Mouse (Mus musculus): ENCODE measurements around the gene Fas. TPM values are rescaled to one million over a fixed set of nuclear protein-coding genes. Genes with fewer than 3 reads are reported as not detected.
A peak's percentile ranks its signal among the peaks of the same experiment; 100 is the strongest.

Gene Fas
- polyA plus RNA-seq, 1 experiment = not detected

DNA sequence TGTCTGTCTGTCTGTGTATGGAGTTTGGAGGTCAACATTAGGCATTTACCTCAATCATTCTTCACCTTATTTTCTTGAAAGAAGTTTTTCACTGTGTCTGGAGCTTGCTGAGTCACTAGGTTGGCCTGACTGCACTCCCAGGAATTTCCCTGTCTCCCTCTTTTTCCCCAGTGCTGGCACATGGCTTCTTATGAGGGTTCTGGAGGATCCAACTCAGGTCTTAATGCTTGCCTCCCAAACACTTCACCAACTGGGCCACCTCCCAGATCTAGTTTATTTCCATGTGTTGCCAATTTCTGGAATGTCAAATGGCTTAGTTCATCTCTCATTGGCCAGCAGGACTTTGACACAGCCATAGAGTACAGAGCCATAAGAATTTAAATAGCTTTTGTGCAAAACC, 14.5 kb downstream of the Fas start:
- no peak overlapping the region for H3K4me3 ChIP-seq (ENCODE audit: insufficient read depth, low read depth, low read length)
- TF ChIP-seq POLR2A (IDR thresholded peaks at IDR 0.05; ENCODE audit: insufficient read depth, low read depth, low read length) (no peak), CTCF (IDR thresholded peaks at IDR 0.05; ENCODE audit: insufficient read depth, low read depth, low read length) (no peak)

DNA sequence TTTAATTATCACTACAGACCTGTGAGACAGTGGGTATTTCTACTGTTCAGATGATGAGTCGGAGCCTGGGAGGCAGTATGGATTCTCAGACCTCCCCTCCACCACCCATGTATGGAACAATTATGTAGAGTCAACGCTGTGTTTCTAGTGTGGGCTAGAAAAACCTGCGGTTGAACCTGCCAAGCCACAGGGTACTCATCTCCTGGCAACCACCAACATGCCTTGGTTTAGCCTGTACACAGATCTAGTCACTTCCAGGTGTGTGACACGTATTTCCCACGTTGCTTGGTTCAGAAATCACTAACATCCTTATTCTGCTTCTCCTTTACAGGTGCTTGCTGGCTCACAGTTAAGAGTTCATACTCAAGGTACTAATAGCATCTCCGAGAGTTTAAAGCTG, 16.3 kb downstream of the Fas start:
- H3K4me3 ChIP-seq (ENCODE audit: insufficient read depth, low read depth, low read length) = no peak overlapping the region
- H3K27ac ChIP-seq (ENCODE audit: insufficient read depth, low read depth, low read length) = no peak overlapping the region
- no peaks in the 10 kb centered on the region for H3K4me1 ChIP-seq (ENCODE audit: control insufficient read depth, insufficient read depth, low read length)
- WGBS = 55% methylated on average over 6 of the region's 6 CpGs
- TF ChIP-seq POLR2A (IDR thresholded peaks at IDR 0.05; ENCODE audit: insufficient read depth, low read depth, low read length) (no peak), CTCF (IDR thresholded peaks at IDR 0.05; ENCODE audit: insufficient read depth, low read depth, low read length) (no peak)

More for the DNA sequence above, 14.5 kb downstream of the Fas start:
- Histone ChIP-seq H3K27ac (ENCODE audit: insufficient read depth, low read depth, low read length) (no peak overlapping the region), H3K4me1 (ENCODE audit: control insufficient read depth, insufficient read depth, low read length) (no peaks in the 10 kb centered on the region)

GRCm38 (mm10) chr19:34312151-34312728, 21.8 kb downstream of the Fas start:
- Histone ChIP-seq H3K27ac (ENCODE audit: insufficient read depth, low read depth, low read length) (no peak overlapping the region), H3K4me1 (ENCODE audit: control insufficient read depth, insufficient read depth, low read length) (no peaks in the 10 kb centered on the region), H3K4me3 (ENCODE audit: insufficient read depth, low read depth, low read length) (no peak overlapping the region)
- WGBS = 50% methylated on average over 5 of the region's 5 CpGs
- TF ChIP-seq POLR2A (IDR thresholded peaks at IDR 0.05; ENCODE audit: insufficient read depth, low read depth, low read length) (no peak), CTCF (IDR thresholded peaks at IDR 0.05; ENCODE audit: insufficient read depth, low read depth, low read length) (no peak)

- TF ChIP-seq POLR2A (IDR thresholded peaks at IDR 0.05; ENCODE audit: insufficient read depth, low read depth, low read length) = no peak
- TF ChIP-seq CTCF (IDR thresholded peaks at IDR 0.05; ENCODE audit: insufficient read depth, low read depth, low read length) = no peak
- no peak overlapping the region for H3K4me3 ChIP-seq (ENCODE audit: insufficient read depth, low read depth, low read length)
- WGBS = 63% methylated on average over 3 of the region's 3 CpGs
- H3K27ac ChIP-seq (ENCODE audit: insufficient read depth, low read depth, low read length) = no peak overlapping the region
- no peaks in the 10 kb centered on the region for H3K4me1 ChIP-seq (ENCODE audit: control insufficient read depth, insufficient read depth, low read length)
These were observed 37.6 kb downstream of the Fas start for GRCm38 (mm10) chr19:34328051-34328450.

GRCm38 (mm10) chr19:34334300-34334699, 43.8 kb downstream of the Fas start:
- Histone ChIP-seq H3K4me3 (ENCODE audit: insufficient read depth, low read depth, low read length) (no peak overlapping the region), H3K27ac (ENCODE audit: insufficient read depth, low read depth, low read length) (no peak overlapping the region), H3K4me1 (ENCODE audit: control insufficient read depth, insufficient read depth, low read length) (no peaks in the 10 kb centered on the region)
- 0% methylated on average over 2 of the region's 2 CpGs for WGBS
- TF ChIP-seq POLR2A (IDR thresholded peaks at IDR 0.05; ENCODE audit: insufficient read depth, low read depth, low read length) = no peak
- TF ChIP-seq CTCF (IDR thresholded peaks at IDR 0.05; ENCODE audit: insufficient read depth, low read depth, low read length) = peak; percentile 60; the same call in 1 of the 2 replicates

GRCm38 (mm10) chr19:34344702-34345101, 54.2 kb downstream of the Fas start:
- WGBS = 70% methylated on average over 2 of the region's 2 CpGs
- TF ChIP-seq POLR2A (IDR thresholded peaks at IDR 0.05; ENCODE audit: insufficient read depth, low read depth, low read length) (no peak), CTCF (IDR thresholded peaks at IDR 0.05; ENCODE audit: insufficient read depth, low read depth, low read length) (no peak)
- Histone ChIP-seq H3K27ac (ENCODE audit: insufficient read depth, low read depth, low read length) (no peak overlapping the region), H3K4me3 (ENCODE audit: insufficient read depth, low read depth, low read length) (no peak overlapping the region), H3K4me1 (ENCODE audit: control insufficient read depth, insufficient read depth, low read length) (no peaks in the 10 kb centered on the region)

DNA sequence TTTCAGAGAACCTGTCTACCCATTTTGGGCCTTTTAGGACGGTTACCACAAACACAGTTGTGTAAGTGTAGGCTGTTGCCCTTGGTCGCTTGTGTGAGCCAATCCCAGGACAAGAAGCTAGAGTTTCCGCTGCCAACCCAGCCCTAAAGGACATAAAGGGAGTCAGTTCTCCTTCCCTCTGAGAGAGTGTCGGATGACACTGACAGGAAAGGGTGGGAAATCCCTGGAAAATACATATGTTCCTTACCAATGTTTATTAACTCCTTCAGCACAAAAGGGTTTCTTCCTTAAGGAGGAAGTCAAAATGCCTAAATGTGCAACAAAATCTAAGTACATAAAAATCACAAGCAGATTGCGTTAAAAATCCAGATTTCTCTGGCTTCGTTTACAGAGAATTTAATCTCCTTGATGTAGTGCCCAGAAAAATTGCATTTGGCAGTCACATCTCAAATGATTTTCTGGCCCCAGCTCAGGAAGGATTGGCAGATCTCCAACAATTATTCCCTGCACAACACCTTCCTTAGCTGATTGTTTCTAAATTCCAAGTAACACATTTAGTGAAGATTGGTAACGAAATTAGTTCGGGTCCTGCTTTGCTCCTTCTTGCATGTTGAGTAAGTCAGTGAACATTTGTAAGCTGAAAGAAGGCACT, 55.3 kb downstream of the Fas start:
- H3K27ac ChIP-seq (ENCODE audit: insufficient read depth, low read depth, low read length) = no peak overlapping the region
- no peak overlapping the region for H3K4me3 ChIP-seq (ENCODE audit: insufficient read depth, low read depth, low read length)
- H3K4me1 ChIP-seq (ENCODE audit: control insufficient read depth, insufficient read depth, low read length) = no peaks in the 10 kb centered on the region
- TF ChIP-seq POLR2A (IDR thresholded peaks at IDR 0.05; ENCODE audit: insufficient read depth, low read depth, low read length) (no peak), CTCF (IDR thresholded peaks at IDR 0.05; ENCODE audit: insufficient read depth, low read depth, low read length) (no peak)
- 45% methylated on average over 8 of the region's 8 CpGs for WGBS

DNA sequence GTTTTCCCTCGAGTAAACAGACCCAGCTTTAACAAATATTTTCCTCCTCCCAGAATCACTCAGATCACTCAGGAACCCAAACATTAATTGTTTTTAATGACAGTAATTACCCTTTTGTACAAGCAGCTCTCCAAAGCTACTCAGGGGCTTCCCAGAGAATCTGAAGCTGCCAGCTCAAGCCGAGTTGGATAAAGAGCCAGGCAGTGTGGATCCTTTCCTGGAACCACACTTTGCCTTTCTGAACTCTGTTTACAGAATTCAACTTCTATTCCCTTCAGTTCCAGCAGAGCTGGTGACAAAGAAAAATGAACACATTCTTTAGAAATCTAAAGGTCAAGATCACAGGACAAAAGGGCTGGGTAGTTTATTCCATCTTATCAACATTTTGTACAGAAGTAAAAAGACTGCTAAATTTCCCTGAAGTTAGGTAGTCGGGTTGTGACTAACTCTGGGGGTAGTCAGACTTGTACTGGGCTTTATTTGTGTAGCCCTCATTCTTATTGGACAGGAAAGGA, 62.9 kb downstream of the Fas start:
- WGBS = 12% methylated on average over 3 of the region's 3 CpGs
- TF ChIP-seq CTCF (IDR thresholded peaks at IDR 0.05; ENCODE audit: insufficient read depth, low read depth, low read length) (no peak), POLR2A (IDR thresholded peaks at IDR 0.05; ENCODE audit: insufficient read depth, low read depth, low read length) (no peak)
- no peak overlapping the region for H3K4me3 ChIP-seq (ENCODE audit: insufficient read depth, low read depth, low read length)
- H3K4me1 ChIP-seq (ENCODE audit: control insufficient read depth, insufficient read depth, low read length) = no peaks in the 10 kb centered on the region
- H3K27ac ChIP-seq (ENCODE audit: insufficient read depth, low read depth, low read length) = no peak overlapping the region

DNA sequence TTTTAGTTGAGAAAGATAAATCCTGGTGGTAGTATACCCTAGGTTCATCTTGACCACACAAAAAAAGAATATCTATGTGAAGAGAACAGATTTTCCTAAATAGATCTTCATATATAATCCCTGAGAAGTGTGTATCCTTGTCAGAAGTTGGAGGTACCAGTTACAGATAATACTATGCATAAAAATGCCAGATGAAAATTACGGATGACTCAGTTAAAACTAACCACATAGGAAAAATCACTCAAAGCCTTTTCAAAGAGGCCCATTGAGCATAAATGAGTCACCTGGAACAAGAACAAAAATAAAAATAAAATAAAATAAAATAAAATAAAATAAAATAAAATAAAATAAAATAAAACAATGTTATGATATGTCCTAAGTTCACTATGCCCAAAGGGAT, 72.2 kb downstream of the Fas start:
- no peaks in the 10 kb centered on the region for H3K4me1 ChIP-seq (ENCODE audit: control insufficient read depth, insufficient read depth, low read length)
- TF ChIP-seq CTCF (IDR thresholded peaks at IDR 0.05; ENCODE audit: insufficient read depth, low read depth, low read length) (no peak), POLR2A (IDR thresholded peaks at IDR 0.05; ENCODE audit: insufficient read depth, low read depth, low read length) (no peak)
- no peak overlapping the region for H3K4me3 ChIP-seq (ENCODE audit: insufficient read depth, low read depth, low read length)
- 93% methylated on average over 1 of the region's 1 CpGs for WGBS
- H3K27ac ChIP-seq (ENCODE audit: insufficient read depth, low read depth, low read length) = no peak overlapping the region
